Mouse (Mus musculus): Measurements from ENCODE around the gene Cblb.

GRCm38 (mm10) chr16:52114473-52114872, 83.4 kb downstream of the Cblb start:
- TF ChIP-seq CTCF (IDR thresholded peaks at IDR 0.05; ENCODE audit: borderline replicate concordance, insufficient read depth, low read length) (no peak), POLR2A (IDR thresholded peaks at IDR 0.05; ENCODE audit: low read depth, low read length) (no peak)
